In the genomic region with DNA sequence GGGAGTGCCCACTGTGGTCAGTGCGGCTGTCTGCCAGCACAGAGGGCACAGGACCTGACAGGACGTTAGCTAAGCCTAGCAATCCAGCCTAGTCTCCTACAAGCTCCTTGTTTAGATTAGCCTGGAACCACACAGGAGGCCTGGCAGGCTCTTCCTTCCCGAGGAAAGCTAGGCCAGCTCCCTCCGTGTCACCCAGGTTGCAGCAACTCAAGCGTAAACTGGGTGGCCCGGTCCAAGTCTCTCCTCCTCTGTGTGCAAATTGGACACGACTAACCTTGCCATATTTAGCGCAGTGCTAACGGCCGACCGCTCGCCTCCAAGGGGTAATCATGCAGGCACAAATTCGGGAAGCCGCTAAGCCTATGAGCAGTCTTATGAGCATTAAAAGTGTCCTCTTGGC, we compare ENCODE assay signal across 8 mouse cellular contexts.
A peak's percentile ranks its signal among the peaks of the same experiment; 100 is the strongest.
DNase-seq lines count a peak whose midpoint lies in the region; ATAC-seq and TF ChIP-seq lines count a peak whose summit lies in the region.

No protein-coding gene starts in this region.

- 0 out of 2 replicates have a peak overlapping the region, but pooled peaks have one; percentile 35 for H3K27ac ChIP-seq in limb, embryonic 12.5 days

- 54% methylated on average over 14 of the region's 14 CpGs for WGBS in lung, adult 2 months
- 63% methylated on average over 14 of the region's 14 CpGs for WGBS in limb, embryonic 12.5 days

- TF ChIP-seq CTCF in lung, adult 2 months (IDR thresholded peaks at IDR 0.05; ENCODE audit: insufficient read depth, low read length), result no peak

- peak; percentile 35 to 60 for DNase-seq in lung, adult 18-20 months
- DNase-seq in lung, adult 2 months, result no peak
- peak; percentile 11 for DNase-seq in gastrocnemius, postnatal 10 days
- DNase-seq in retina, postnatal 1 day, result peak; percentile 65
- DNase-seq in ovary, postnatal 36 days (ENCODE audit: low spot score), result no peak
- no peak for DNase-seq in adipocyte (ENCODE audit: low spot score)
- DNase-seq in left cerebral cortex, postnatal 10 days (ENCODE audit: extremely low spot score in 1 of 2, low spot score in 2 of 2), result no peak

- intact Hi-C loops in left cerebral cortex, postnatal 10 days (cut with DNase I), result no loop called here

- H3K36me3 ChIP-seq in limb, embryonic 12.5 days, result peaks cover 30% of the 10 kb centered on the region; the same call in 1 of the 2 replicates

- no peak overlapping the region for H3K4me2 ChIP-seq in limb, embryonic 12.5 days

- peaks cover 19% of the 10 kb centered on the region for H3K4me1 ChIP-seq in lung, adult 2 months (ENCODE audit: control insufficient read depth, insufficient read depth, low read length)
- H3K4me1 ChIP-seq in limb, embryonic 12.5 days (replicated peaks), result peaks cover 68% of the 10 kb centered on the region

- no peaks in the 10 kb centered on the region for H3K27me3 ChIP-seq in limb, embryonic 12.5 days

- H3K9ac ChIP-seq in limb, embryonic 12.5 days (replicated peaks), result no peak overlapping the region

- H3K4me3 ChIP-seq in lung, adult 2 months (replicated peaks; ENCODE audit: extremely low read depth, low read depth, low read length), result no peak overlapping the region
- H3K4me3 ChIP-seq in limb, embryonic 12.5 days (replicated peaks), result no peak overlapping the region

- no peak for TF ChIP-seq POLR2A in lung, adult 2 months (IDR thresholded peaks at IDR 0.05; ENCODE audit: borderline replicate concordance, extremely low read depth, low read depth, low read length)

- H3K9me3 ChIP-seq in limb, embryonic 12.5 days, result no peaks in the 10 kb centered on the region

- no peak for ATAC-seq in limb, embryonic 12.5 days (ENCODE audit: insufficient number of reproducible peaks, insufficient read depth, low FRiP score, low TSS enrichment, low read depth)

Comparison
In these comparisons a context has a peak if more than half of its experiments do, and no peak if none do; other contexts are left out.
1. DNase-seq: peak in lung, adult 18-20 months (2 of 2), gastrocnemius, postnatal 10 days (single experiment) and retina, postnatal 1 day (single experiment); none in lung, adult 2 months (single experiment), ovary, postnatal 36 days (single experiment), adipocyte (single experiment) and left cerebral cortex, postnatal 10 days (0 of 2).